Mouse (Mus musculus) frontal cortex, adult 2 months (tissue): ENCODE data around the gene Cmip. TPM values are rescaled to one million over a fixed set of nuclear protein-coding genes. Genes with fewer than 3 reads are reported as not detected.
A peak's percentile ranks its signal among the peaks of the same experiment; 100 is the strongest.

Source experiments
- DNase-seq, 2 experiments: peaks; one replicate each; pipeline ENCODE4 v3.0.0; 2022; ENCODE audit warnings: low spot score in 1 of 2; ENCODE audit errors: extremely low spot score in 1 of 2
- polyA plus RNA-seq: library from polyadenylated mRNA; depleted of rRNA; stranded (reverse); fragments of >200 nt; gene quantifications from 2 replicates; pipeline ENCODE4 v1.2.3, GENCODE M21; 2012

Gene Cmip
- polyA plus RNA-seq, 1 experiment: 159 TPM

DNA sequence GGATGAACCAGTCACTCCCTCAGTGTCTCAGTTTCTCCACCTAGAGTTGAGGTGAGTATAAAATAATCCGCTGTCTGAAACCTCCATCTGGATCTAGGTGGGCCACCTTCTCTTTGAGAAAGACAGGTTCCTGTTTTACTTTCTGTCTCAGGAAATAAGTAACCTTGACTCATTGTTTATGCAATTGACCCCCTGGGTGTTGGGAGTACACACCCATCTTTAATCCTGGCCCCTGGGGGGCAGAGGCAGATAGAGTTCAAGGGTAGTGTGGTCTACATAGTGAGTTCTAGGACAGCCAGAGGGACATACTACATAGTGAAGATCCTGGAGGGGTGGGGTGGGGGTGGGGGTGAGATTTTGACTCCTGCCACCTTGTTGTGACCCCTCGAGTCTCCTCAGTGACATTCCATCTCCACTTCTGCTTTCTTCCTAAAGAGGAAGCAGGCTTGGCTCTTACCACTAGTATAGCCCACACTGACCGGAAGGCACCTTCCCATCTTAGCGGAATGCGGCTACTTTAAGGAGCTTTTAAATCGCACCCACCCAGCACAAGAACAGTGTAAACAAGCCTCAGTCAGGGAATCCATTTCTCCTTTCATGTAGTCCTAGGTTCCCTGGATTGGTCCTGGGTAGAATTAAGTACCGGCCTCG lies 86.0 kb downstream of the Cmip start:
- DNase-seq: no peak

DNA sequence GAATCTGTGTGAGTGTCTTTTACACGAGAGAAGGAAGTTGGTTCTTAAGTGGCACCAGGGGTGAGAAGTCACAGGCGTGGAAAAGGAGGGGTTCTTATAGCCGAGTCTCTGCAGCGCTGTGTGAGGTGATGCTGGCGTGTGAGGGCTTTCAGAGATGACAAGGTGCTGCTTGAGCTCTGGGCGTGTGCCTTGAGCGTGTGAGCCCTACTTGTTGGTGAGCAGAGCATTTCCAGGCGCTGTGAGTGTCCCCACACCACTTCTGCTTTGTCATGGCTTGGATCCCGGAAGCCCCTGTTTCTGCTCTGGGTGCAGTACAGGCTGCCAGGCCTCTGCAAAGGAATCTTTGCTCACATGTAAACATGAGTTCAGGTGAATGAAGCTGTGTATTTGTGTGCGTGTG lies 86.6 kb downstream of the Cmip start:
- no peak for DNase-seq

DNA sequence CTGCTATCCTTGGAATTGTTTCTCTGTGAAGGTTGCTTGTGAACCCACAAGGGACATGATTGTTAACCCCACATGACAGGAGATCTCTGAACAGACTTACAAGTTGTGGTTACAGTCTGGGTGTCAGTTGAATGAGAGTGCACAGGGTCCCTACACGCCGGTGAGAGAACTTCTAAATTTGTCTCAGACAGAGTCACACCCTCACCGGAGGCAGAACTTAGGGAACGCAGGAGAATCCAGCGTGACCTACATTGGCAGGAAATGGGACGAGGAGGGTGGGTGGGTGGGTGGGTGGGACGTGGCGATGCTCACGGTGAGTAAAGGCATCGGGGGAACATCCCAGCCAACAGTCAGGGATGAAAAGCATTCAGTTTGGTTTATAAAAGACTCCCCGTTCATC lies 88.0 kb downstream of the Cmip start:
- peak in 1 of 2 experiments; percentile 53 for DNase-seq

DNA sequence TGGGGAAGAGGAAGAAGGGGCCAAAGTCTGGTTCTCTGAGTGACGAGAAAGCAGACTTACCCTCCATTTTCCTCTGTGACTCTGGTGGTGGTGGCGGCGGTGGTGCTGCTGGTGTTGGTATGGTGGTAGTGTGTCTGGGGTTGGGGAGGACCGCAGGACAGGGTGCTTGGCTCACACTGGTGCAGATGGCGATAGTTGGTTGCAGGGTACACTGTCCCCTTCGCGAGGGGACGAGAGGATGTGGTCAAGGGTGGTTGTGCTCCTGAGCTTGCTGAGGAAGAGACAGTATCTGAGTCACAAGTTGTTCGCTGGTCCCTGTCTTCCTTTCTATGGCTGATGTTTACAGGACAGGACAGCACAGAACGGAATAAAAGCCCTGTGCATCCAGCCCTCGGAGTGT lies 88.5 kb downstream of the Cmip start:
- DNase-seq: no peak

DNA sequence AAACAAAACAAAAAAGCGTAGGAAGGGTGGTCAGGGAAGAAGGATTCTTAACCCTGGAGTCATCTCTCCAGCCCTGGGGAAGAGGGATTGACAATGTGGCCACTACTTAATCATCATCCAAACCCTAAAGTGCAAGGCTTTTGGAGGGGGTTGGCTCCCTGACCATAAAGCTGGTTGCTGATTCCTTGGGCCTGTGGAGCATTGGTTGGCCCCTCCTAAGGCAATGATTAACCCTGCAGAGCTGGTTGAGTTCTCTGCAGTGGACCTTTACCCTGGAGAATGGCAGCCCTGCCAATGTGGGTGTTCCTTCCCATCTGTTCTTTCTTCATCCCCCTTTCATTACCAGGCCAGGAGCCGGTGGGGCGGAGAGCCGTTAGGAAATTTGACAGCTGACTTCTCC lies 90.7 kb downstream of the Cmip start:
- no peak for DNase-seq

DNA sequence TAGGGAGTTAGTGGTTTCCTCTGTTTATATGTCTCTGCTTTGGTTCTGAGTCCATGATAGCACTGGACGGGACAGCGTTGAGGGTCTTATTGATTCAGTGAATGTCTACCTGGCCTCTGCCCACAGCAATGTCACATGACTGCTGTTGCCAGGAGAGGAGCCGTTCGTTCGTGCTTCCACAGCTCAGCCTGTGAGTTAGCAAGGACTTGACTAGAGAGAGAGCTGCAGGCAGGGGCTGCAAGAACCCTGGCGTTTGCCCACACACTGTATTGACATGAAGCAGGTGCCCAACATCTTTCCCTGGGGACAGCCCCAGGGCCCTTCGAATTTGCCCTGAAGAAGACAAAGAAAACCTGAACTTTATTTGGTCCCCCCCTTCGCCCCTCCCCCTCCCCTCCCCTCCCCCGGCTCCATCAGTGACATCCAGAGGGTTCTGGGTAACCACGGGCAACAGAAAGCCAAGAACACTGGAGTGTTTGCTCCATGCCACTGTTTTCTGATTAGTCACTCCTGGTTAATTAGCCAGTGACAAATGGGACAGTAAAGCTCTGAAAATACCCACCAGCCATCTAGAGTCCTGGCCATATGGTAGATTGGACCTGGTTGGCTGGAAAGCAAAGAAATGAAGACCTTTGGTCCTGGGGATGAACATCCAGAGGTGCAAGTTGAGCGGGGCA lies 92.0 kb downstream of the Cmip start:
- DNase-seq: no peak

DNA sequence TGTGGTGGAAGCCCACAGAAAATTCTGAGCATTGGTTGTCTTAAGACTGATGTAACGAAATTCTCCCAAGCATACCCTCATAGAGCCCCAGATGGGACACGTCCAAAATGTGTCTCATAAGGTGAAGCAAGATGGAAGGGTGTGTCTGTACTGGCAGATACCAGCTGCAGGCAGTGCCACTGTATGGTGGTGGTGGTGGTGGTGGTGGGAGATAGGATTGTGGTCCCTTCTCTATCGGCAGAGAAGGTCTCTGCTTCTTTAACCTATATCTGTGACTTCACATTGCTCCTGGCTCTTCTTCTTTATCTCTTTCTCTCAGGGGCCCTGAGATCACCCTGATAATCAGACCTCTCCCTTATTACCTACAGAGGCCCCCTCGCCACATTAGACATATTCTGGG lies 92.7 kb downstream of the Cmip start:
- DNase-seq: no peak

DNA sequence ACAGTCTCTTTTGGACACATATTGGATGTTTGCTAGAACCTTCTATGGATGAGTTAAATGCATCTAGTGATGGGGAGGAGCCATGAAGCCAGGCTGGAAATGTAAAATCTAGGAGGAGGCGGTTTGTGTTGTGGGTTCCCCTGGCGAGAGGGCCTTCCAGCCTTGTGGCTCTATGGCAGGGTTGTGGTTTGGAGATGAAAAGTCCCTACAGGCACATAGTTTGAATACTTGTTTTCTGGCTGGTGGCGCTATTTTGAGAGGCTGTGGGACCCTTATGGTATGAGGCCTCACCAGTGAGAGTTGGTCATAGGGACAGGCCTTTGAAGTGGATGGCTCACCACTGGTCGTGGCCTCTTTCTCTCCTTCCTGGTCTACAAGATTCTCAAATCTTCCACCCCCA lies 95.2 kb downstream of the Cmip start:
- no peak for DNase-seq

DNA sequence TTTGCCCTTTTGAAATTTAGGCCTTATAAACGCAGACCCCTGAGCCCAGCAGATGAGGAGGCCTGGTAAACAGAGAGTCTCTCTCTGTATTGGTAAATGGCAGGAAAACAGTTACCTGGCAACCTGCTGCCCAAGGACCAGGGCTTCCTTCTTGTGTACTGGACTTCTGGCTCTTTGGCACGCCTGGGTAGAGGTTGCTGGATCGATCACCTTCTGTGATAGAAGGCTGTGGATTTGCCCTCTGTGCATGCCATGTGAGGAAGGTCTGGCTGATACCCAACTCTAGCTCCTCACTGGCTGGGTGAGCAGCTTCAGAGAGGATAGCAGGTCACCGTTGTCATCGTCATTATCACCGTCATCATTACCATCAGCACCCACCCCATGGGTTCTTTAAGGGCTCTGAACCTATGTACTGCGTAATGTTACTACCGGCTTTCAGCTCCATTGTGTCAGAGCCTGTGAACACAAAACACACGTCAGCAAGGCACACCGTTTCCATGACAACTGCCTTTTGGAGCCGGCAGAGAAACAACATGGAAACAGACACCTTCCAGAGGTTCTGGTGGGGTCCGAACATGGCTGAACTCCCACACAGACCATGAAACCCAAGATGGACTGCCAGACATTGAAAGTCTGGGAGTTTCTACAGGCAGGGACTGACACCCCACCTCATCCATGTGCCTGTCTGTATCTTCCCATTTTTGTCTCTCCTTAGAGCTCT lies 98.4 kb downstream of the Cmip start:
- DNase-seq: peak in 1 of 2 experiments; percentile 22

DNA sequence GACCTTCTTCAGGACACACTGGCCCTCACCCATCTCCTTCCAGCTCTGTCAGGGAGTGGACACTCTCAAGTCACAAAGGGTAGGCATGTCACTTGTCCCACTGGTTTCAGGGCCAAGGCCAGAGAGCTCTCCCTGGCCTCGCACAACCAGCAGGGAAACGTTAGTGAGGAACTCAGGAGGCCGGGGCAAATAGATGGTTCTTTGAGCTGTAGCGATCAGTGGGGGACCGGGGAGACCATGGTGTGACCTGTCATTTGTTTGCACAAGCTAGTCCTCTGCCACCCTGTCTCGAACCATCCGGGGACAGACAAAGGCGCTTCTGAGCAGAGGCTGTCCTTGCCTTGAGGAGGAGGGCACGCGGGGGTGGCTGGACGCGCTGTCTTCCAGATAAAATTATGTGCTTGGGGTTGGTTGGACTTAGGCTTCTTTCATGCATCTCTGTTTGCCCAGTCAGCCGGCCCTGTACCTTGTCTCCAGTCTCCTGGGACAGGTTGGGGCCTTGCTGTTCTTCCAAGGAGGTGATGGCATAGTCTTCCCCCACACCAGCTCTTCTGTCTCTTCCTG lies 99.3 kb downstream of the Cmip start:
- no peak for DNase-seq

DNA sequence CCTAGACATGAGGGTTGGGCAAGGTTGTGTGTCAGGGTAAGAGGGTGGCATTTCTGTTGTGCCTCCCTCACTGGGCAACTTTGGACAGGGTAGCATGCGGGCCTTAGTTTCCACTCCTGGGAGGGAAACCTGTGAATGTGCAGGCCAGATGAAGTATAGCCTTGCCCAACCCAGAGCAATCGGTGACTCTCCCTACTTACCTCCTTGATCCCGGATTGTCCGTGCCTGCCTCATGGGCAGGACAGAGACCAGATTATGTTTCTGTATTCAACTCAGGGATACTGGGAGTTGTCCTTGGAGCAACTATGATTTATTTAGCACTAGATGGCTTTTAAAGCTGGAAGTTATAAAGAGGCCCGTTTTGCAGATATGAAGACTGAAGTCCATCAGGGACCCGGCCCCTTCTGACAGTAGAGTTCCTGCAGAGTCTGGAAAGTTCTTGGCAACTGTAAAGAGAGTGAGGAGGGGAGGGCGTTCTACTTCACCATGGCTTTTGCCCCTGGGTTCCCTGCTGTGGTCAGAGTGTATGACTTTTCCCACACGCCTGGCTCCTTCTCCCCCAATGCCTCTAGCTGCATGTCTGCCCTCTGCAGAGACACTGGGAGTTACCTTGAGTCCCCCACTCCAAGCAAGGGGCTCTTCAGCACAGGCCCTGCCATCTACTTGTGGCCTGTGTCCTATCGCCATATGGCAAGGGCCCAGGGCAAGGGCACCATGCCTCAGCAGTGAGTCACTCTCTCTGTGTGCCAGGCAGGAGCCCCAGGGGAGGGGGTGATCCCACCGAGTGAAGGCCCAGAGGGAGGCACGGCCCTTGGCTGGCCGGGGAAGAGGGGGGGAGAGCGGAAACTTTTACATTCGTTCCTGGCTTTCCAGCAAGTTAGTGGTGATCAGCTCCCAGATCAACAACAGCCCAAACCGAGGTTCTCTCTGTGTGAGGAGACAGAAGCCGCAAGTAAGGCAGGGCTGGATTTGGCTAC lies 100.9 kb downstream of the Cmip start:
- DNase-seq: no peak

DNA sequence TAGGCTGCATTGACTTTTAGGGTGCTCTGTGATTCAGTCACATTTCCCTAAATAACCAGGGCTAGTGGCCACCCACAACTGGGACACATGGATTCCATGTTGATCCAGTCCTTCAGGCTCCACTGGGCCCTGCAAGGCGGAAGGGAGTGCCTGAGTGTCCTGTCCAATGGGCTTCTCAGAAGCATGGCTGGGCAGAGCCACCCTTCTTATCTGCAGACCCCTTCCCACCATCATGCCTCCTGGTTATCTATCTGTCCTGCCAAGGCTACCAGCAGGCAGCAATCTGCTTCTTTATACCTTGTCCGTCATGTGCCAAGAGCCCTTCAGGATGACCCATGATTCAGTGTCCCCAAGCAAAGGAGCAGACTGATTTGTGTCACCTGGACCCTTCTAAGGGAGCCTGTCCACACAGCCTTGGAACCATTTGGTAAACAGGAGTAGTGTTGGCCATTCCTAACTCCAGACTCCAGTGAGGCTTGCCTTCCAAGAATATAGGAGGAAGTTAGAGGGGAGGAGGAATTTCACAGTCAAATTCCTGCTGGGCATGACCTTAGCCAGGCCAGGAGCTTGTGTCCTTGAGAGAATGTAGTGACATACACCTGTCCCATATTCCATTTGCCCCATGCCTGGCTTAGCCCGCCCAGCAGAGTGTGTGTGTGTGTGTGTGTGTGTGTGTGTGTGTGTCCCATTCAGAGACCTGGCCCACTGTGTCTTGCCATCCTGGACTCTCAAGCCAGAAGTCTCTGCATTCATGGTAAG lies 103.5 kb downstream of the Cmip start:
- DNase-seq: no peak

DNA sequence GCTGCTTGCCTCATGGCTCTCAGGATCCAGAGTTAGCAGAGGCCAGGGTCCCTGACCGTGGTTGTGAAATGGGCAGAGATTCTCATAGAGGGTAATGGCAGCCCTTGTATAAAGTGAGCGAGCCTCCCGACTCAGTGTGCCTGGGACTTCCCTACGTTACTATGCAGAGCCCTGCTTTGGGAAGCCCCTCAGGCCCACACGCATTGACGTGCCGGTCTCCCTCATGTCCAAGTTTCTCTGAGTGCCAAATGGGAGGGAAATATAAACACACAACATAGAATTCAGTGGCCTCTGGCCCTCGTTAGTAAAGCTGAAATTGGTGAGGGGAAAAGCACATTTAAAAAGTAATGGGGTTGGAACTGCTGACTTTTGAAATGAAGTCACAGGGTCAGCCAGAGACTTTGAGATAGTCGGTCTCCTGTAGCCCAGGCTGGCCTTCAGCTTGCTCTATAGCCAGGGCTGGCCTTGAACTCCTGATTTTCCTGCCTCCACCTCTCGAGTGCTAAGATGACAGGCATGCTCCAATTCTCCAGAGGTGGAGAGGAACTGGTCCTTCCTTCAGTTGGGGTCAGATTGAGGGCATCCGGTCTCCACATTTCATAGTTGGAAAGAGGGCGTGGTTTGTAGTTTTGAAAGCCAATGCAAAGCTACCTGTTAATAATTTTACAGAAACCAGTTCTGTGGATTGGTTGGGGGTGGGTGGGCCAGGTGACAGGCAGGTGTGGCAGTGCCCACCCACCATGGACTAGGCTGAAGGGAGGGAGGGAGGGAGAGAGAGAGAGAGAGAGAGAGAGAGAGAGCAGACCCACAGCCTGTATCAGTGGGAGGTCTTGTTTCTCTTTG lies 105.0 kb downstream of the Cmip start:
- no peak for DNase-seq

DNA sequence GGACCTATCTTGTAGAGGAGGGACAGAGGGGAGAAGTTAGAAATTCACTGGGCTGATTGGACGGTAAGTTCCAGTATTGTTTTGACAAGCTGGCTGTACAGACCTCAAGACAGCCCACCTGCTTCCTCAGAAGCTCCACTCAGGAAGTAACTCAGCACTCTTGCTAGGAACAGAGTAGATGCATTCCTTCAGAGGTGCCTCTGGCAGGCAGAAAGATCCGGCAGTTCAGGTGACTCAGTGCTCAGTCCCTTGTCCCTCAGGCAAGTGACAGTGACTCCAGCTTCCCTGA lies 105.5 kb downstream of the Cmip start:
- no peak for DNase-seq

DNA sequence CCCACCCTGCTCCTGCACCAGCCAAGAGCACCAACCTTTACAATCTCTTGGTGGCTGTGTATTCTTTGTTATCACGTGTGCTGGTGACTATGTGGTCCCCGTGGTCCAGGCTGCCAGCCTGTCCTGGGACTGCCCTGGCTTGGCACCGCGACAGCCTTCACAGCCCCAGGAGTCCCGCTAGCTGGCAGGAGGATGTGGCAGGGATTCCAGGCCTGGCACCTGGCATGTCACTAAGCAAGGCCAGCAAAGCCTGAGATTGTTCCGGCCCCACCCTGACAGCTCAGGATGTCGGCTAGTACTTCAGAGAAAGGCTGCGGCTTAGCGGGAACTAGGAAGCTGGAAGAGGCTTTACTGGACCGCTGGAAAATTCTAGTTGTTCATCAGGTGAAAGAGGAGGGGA lies 106.4 kb downstream of the Cmip start:
- no peak for DNase-seq

DNA sequence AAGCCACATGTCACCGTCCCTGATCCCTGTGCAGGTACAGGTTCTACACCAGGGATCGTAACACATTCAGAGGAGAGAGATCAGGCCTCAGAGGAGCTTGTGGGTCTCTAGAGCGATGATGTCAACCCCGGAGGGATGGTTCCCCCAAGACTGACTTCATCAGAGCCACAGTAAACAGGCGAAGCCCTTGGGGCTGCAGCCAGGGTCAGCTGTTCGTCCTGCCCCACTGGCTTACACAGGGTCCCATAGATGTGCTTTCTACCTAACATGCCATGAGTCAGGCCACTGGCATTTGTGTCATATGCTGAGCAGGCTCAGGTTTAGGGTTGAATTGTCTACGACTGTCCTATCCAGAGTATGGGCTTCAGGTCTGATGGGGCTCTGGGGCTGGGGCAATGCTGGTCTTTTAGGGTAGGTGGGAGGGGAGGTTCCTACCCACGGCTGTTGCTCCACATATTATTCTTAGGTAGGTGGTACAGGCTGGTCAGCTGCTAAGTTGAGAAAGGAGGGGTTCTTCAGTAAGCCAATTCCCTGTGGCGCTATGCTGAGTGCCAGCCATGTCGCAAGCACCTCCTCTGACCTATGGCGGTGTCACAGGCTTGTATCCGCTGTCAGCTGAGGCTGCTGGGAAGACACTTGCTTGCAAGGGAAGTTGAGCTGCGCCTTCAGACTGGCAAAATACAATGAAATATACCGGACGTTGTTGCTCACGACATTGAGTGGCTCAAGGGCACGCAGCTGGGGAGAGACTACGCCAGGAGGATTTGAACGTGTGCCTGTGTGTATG lies 107.7 kb downstream of the Cmip start:
- DNase-seq: no peak

DNA sequence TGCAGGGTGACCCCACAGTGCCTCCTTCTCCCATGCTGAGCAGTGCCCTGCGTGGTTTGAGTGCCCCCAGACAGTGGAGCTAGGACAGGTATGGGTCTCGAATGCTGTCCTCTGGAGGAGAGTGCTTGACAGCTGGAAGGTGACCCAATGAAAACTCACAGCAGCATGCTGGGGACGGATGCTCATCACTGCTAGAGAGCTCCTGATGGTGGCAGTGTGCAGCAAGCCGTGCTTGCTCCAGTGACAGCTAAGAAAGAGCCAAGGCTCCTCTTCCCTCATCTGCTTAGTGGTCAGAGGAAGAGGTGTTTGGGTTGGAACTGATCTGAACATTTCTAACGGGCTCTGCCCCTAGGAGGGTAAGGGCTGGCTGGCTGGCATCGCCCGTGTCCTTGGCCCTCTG lies 109.6 kb downstream of the Cmip start:
- DNase-seq: peak in 1 of 2 experiments; percentile 62

DNA sequence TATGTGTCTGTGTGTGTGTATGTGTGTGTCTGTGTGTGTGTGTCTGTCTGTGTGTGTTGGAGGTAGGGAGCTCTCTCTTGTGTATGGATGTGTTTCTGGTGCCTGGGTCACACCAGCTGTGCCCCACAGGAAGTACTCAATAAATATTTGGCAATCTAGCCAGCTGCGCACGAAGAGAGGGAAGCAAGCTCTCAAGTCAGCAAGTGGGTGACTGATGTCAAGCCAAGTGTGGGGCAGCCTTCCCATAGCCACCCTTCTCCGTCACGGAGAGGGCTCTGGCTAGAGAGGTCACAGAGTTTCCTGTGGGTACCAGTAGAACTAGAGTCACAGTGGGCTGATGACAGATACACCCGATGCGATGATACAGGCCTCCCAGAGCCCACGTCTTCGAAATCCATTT lies 110.6 kb downstream of the Cmip start:
- no peak for DNase-seq
